Mouse (Mus musculus): ENCODE results near the gene Zfp787. TPM values are rescaled to one million over a fixed set of nuclear protein-coding genes. Genes with fewer than 3 reads are reported as not detected.

Gene Zfp787
- polyA plus RNA-seq, 1 experiment from 2014 or later: 31.9 TPM

DNA sequence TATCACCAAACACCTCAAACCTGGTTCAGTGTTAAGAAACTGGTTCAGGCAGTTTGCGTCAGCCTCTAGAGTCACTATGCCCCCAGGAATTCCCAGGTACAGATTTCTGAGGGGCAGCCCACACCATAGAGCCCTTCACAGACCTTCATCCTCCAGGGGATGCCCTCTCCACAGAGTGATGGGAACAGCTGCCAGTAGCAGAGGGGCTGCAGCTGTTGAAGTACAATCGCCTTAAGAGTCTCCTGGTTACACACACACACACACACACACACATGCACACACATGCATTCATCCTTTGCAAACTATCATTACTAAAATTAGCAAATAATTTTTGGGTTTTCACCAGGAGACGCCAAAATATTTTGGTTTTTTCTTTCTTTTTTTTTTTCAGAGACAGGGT, 3.8 kb upstream of the Zfp787 start:
- ATAC-seq (replicated peaks; ENCODE audit: low FRiP score): no peak
- no peak overlapping the region for H3K9ac ChIP-seq
- no peaks in the 10 kb centered on the region for H3K27me3 ChIP-seq
- peaks cover 21% of the 10 kb centered on the region for H3K4me1 ChIP-seq
- H3K27ac ChIP-seq: 0 out of 2 replicates have a peak overlapping the region, but pooled peaks have one; percentile 14
- no peak overlapping the region for H3K4me2 ChIP-seq
- H3K9me3 ChIP-seq (replicated peaks): no peaks in the 10 kb centered on the region
- H3K36me3 ChIP-seq: no peaks in the 10 kb centered on the region
- H3K4me3 ChIP-seq (replicated peaks): no peak overlapping the region
- WGBS: 74% methylated on average over 3 of the region's 3 CpGs

DNA sequence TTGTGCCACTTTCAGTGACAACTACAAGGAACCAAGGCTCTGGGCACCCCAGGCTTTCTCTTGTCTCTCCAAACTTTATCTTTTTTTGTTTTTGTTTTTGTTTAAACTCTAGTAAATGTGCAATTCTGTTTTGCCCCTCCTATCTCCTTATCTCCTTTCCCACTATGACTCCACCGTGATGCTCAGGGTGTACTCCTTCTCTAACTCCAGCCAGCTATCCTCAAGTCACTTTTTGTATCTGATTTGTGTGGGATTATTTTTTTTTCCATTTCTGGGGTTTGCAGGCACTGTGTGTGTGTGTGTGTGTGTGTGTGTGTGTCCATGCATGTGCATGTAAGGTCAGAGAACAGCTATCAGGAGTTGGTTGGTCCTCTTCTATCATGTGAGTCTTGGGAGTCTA, 1.7 kb upstream of the Zfp787 start:
- H3K27me3 ChIP-seq: no peaks in the 10 kb centered on the region
- peak overlapping the region; percentile 97 for H3K27ac ChIP-seq
- H3K9ac ChIP-seq: no peak overlapping the region
- peaks cover 39% of the 10 kb centered on the region for H3K4me1 ChIP-seq
- no peak overlapping the region for H3K4me3 ChIP-seq (replicated peaks)
- no peaks in the 10 kb centered on the region for H3K9me3 ChIP-seq (replicated peaks)
- peak overlapping the region; percentile 73 for H3K4me2 ChIP-seq
- H3K36me3 ChIP-seq: no peaks in the 10 kb centered on the region
- whole genome bisulfite sequencing: 57% methylated on average over 1 of the region's 1 CpGs
- no peak for ATAC-seq (replicated peaks; ENCODE audit: low FRiP score)

DNA sequence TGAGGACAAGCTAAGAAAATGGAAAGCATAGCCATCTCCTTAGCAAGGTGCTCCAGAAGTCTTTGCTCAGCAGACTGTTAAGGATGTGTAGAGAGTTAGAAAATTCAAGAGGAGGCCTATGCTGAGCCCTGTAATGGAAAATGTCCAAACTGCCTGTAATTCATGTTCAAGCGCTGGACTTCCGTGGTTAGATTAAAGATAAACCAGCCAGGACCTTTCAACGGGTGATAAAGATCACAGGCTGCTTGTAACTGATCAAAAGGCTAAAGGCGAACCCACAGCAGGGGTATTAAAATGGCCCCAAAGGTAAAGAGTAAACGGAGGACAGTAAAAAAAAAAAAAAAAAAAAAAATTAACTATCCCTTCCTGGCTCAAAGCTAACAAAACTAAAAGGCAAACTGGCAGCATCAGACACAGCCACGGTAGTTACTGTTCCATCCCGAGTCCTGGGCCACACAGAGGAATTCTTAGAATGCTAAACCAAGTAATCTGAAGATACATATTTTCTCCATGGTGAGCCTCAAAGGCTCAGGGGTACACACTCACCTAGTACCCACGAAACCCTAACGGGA, 1.2 kb upstream of the Zfp787 start:
- H3K27me3 ChIP-seq: no peaks in the 10 kb centered on the region
- H3K36me3 ChIP-seq: no peaks in the 10 kb centered on the region
- 0 out of 2 replicates have a peak overlapping the region, but pooled peaks have one; percentile 23 for H3K9ac ChIP-seq
- peak overlapping the region; percentile 86 for H3K4me3 ChIP-seq (replicated peaks)
- no peak for ATAC-seq (replicated peaks; ENCODE audit: low FRiP score)
- peak overlapping the region; percentile 73 for H3K4me2 ChIP-seq
- 40% methylated on average over 9 of the region's 9 CpGs for WGBS
- no peaks in the 10 kb centered on the region for H3K9me3 ChIP-seq (replicated peaks)
- H3K4me1 ChIP-seq: peaks cover 42% of the 10 kb centered on the region
- H3K27ac ChIP-seq: peak overlapping the region; percentile 97

DNA sequence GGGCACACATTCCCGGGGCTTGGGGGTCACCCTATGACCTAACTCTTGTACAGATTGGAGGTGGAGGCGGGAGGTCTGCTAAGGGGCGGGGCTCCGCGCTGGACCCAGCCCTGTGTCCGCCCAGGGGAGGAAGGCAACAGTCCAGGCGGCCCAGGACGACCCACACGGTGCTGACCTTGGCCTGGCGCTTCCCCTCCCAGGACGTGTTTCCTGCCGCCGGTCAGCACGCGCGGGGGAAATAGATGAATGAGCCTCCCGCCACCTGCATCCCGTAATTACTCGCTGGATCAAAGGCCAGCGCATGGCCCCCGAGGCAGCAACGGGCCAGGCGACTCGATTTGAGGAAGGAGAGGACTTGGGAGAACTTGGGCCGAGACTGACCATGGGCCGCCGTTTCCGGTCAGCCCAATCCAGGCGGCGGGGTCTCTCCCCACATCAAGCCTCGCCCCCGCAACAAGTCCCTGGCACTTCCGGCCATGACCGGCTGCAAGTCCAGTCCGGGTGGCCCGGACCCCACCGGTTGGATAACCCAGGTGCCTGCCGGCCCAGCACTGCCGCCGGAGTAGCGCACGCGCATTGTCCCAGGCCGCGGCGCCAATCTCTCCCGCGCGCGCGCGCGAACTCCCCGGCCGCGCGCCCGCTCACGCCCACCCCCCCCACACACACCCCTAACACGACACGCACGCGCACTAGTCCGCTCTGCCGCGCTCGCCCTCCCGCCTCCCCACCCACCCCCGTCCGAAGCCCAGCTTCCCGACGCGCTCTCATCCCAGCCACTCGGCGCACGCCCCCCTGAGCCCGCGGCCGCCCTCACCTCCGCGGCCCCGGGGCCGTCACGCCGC, 545 bp downstream of the Zfp787 start:
- Histone ChIP-seq H3K9ac (peak overlapping the region; percentile 88), H3K4me3 (replicated peaks) (peak overlapping the region; percentile 86), H3K36me3 (no peaks in the 10 kb centered on the region), H3K27ac (peak overlapping the region; percentile 97), H3K27me3 (no peaks in the 10 kb centered on the region), H3K4me1 (peaks cover 52% of the 10 kb centered on the region), H3K4me2 (peak overlapping the region; percentile 73), H3K9me3 (replicated peaks) (no peaks in the 10 kb centered on the region)
- ATAC-seq (replicated peaks; ENCODE audit: low FRiP score): peak; percentile 77
- under 1% methylated on average over 85 of the region's 85 CpGs for WGBS

DNA sequence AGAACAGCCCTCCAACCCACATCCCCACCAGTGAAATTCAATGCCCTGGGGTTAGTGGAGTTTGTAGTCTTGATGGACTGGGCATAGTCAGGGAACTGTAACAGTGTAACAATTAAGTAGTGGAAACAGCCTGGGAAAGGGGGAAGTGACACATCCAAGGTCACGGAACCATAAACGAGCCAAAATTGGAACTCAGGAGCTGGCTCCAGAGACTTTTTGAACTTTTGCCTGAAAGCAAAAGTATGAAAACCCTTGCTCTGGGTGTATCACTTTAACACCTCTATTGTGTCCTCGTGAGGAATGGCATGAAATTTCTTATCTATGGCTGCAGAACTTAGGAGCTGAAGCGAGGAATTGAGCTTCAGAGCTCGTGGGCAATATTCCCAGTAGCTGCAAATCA, 1.6 kb downstream of the Zfp787 start:
- WGBS: 50% methylated on average over 5 of the region's 5 CpGs
- Histone ChIP-seq H3K4me3 (replicated peaks) (peak overlapping the region; percentile 86), H3K9me3 (replicated peaks) (no peaks in the 10 kb centered on the region), H3K27ac (peak overlapping the region; percentile 97), H3K4me2 (peak overlapping the region; percentile 73), H3K27me3 (no peaks in the 10 kb centered on the region), H3K4me1 (peaks cover 52% of the 10 kb centered on the region), H3K36me3 (no peaks in the 10 kb centered on the region), H3K9ac (peak overlapping the region; percentile 88)
- no peak for ATAC-seq (replicated peaks; ENCODE audit: low FRiP score)

GRCm38 (mm10) chr7:6153131-6153530, 2.7 kb downstream of the Zfp787 start:
- Histone ChIP-seq H3K9ac (0 out of 2 replicates have a peak overlapping the region, but pooled peaks have one; percentile 26), H3K9me3 (replicated peaks) (no peaks in the 10 kb centered on the region), H3K27ac (no peak overlapping the region), H3K4me2 (no peak overlapping the region), H3K36me3 (no peaks in the 10 kb centered on the region), H3K4me3 (replicated peaks) (no peak overlapping the region), H3K27me3 (no peaks in the 10 kb centered on the region), H3K4me1 (peaks cover 52% of the 10 kb centered on the region)
- WGBS: 82% methylated on average over 3 of the region's 3 CpGs
- no peak for ATAC-seq (replicated peaks; ENCODE audit: low FRiP score)

DNA sequence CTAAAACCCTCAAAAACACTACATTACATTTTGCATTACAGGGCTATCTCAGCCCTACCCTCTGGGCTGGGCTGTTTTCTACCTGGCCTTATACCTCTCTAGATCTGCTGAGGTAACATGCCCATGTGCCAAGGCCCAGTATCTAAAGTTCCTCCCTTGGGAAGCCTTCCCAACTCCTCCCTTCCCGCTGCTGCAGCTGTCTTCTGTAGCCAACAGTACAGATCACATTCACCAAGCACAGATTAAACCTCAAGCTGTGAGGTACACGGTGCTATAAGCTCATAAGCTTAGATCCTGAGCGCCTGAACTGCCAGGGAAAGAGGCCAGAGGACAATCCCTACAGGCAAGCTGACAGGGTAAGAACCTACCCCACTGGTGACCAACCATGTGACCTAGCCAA, 3.8 kb downstream of the Zfp787 start:
- Histone ChIP-seq H3K9me3 (replicated peaks) (no peaks in the 10 kb centered on the region), H3K36me3 (no peaks in the 10 kb centered on the region), H3K9ac (no peak overlapping the region), H3K4me3 (replicated peaks) (no peak overlapping the region), H3K27me3 (no peaks in the 10 kb centered on the region), H3K4me2 (no peak overlapping the region), H3K4me1 (peaks cover 54% of the 10 kb centered on the region), H3K27ac (no peak overlapping the region)
- ATAC-seq (replicated peaks; ENCODE audit: low FRiP score): no peak
- WGBS: 89% methylated on average over 3 of the region's 3 CpGs

DNA sequence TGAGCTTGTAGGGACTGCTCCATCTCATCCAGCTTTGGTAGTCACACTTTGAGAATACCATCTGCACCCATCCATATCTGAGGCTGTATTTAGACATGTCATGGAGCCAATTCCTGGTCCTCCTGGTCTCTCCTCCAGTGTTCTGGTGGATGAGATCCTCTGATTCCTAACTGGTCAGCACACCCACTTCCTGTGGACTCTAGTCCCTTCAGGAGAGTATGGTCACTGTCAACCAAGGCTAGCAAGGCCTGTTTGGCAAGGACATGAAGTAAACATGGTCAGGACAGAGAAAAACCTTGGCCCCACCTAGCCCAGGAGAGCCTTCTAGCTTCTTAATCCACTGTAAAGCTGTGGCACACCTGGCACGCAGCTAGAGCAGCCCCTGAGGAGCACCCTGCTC, 4.5 kb downstream of the Zfp787 start:
- ATAC-seq (replicated peaks; ENCODE audit: low FRiP score): no peak
- WGBS: 94% methylated on average over 1 of the region's 1 CpGs
- Histone ChIP-seq H3K27ac (no peak overlapping the region), H3K9ac (no peak overlapping the region), H3K4me3 (replicated peaks) (no peak overlapping the region), H3K4me1 (peaks cover 54% of the 10 kb centered on the region), H3K4me2 (no peak overlapping the region), H3K9me3 (replicated peaks) (no peaks in the 10 kb centered on the region), H3K27me3 (no peaks in the 10 kb centered on the region), H3K36me3 (no peaks in the 10 kb centered on the region)

DNA sequence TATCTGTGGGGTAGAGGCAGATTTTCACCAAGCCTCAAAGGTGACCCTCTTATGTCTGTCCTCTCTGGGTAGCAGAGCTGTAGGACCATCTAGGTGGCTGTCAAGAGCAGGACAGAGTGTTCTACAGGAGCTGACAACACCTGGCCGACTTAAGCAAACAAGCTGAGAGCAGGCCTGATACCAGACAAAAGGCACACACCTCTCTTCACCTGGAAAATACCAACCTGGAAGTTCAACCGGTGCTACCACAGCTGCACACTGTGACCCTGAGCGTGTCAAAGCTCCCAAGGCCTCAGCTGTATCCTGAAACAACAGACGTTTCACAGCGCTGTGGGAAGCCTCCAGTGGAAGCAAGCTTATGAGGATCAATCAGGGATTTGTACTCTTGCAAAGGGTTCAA, 8.1 kb downstream of the Zfp787 start:
- 73% methylated on average over 5 of the region's 5 CpGs for WGBS
- Histone ChIP-seq H3K4me1 (peaks cover 47% of the 10 kb centered on the region), H3K36me3 (no peaks in the 10 kb centered on the region), H3K27me3 (no peaks in the 10 kb centered on the region), H3K27ac (peak overlapping the region; percentile 18; the same call in 1 of the 2 replicates), H3K4me2 (no peak overlapping the region), H3K9ac (no peak overlapping the region), H3K4me3 (replicated peaks) (no peak overlapping the region), H3K9me3 (replicated peaks) (no peaks in the 10 kb centered on the region)
- ATAC-seq (replicated peaks; ENCODE audit: low FRiP score): no peak

GRCm38 (mm10) chr7:6146982-6147325, 8.8 kb downstream of the Zfp787 start:
- Histone ChIP-seq H3K9me3 (replicated peaks) (no peaks in the 10 kb centered on the region), H3K4me1 (peaks cover 43% of the 10 kb centered on the region), H3K4me3 (replicated peaks) (no peak overlapping the region), H3K27ac (peak overlapping the region; percentile 48; the same call in 1 of the 2 replicates), H3K4me2 (no peak overlapping the region), H3K9ac (no peak overlapping the region), H3K27me3 (no peaks in the 10 kb centered on the region), H3K36me3 (peaks cover 3% of the 10 kb centered on the region)
- ATAC-seq (replicated peaks; ENCODE audit: low FRiP score): no peak
- WGBS: 56% methylated on average over 2 of the region's 2 CpGs

GRCm38 (mm10) chr7:6146194-6146981, 9.4 kb downstream of the Zfp787 start:
- Histone ChIP-seq H3K27ac (peak overlapping the region; percentile 48), H3K9me3 (replicated peaks) (no peaks in the 10 kb centered on the region), H3K4me3 (replicated peaks) (no peak overlapping the region), H3K36me3 (peaks cover 9% of the 10 kb centered on the region), H3K27me3 (no peaks in the 10 kb centered on the region), H3K4me2 (no peak overlapping the region), H3K9ac (no peak overlapping the region), H3K4me1 (peaks cover 39% of the 10 kb centered on the region)
- ATAC-seq (replicated peaks; ENCODE audit: low FRiP score): no peak
- WGBS: 82% methylated on average over 7 of the region's 7 CpGs
